In the genomic region with DNA sequence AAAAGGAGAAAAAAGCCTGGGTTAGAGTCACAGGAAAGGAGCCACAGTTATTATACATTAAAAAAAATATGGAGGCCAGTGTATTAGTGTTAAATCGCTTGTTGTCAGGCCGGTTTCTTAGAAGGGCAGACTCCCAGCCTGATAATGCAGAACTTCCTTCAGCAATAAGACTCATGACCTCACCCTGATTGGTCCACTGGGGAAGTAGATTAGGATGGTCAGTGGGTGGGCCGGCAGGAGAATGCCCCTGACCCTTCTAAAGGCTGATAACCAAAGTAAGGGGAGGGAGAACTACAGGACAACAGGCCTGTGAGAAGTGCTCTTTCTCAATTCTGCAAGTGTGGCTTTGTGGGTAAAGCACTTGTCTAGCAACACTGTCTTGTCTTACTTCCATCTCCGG, we compare ENCODE assay signal across 1 mouse cellular context.
TF ChIP-seq lines count a peak whose summit lies in the region.

No protein-coding gene starts in this region.

TF ChIP-seq in MEL, 35 proteins besides CTCF, POLR2A, EP300 and RAD21 (continued from another document):
- TF ChIP-seq POLR2AphosphoS2 (IDR thresholded peaks at IDR 0.05; ENCODE audit: low read length) (no peak), ZC3H11A (IDR thresholded peaks at IDR 0.05; ENCODE audit: low read depth, low read length) (no peak), RCOR1 (IDR thresholded peaks at IDR 0.05; ENCODE audit: low read depth, low read length) (no peak), ZMIZ1 (IDR thresholded peaks at IDR 0.05; ENCODE audit: low read depth, low read length) (no peak), ETS1 (IDR thresholded peaks at IDR 0.05; ENCODE audit: low read depth, low read length) (no peak), TAL1 (IDR thresholded peaks at IDR 0.05; ENCODE audit: low read length) (no peak), SIN3A (IDR thresholded peaks at IDR 0.05; ENCODE audit: low read length) (no peak), USF1 (IDR thresholded peaks at IDR 0.05; ENCODE audit: low read depth, low read length) (no peak)
